Mouse (Mus musculus): ENCODE measurements around the gene Nme9.

DNA sequence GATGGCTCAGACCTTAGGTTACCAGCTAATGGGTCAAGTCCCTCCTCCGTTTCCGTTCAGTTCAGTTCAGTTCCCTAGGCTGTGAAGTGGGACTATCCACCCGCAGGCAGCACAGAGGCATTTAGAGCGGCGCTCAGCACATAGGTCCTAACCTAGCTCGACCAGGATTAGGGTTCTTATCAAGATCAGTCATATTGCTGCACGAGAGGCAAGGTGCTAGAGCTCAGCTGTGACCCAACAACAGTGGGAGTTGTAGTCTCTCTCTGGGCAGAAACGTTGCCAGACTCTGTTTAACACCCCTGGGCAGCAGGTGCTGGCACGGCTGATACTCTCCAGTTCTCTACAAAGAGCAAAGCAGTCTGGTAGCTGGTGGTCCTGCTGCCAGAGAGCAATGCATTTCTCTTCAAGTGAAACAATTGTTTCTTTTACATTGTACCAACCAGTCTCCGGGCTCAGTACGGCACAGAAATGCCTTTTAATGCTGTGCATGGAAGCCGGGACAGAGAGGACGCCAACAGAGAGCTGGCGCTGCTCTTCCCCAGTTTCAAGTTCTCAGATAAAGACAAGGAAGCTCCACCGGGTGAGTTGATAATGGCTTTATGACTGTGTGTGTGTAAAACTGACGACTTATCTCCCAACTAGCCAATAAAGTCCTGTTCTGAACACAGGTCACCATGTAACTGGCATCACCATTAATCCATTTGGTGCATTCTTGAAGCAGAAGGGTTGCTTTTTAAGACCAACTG lies 19.2 kb downstream of the Nme9 start:
- TF ChIP-seq POLR2A (IDR thresholded peaks at IDR 0.05; ENCODE audit: extremely low read depth, insufficient read depth, low read length) (no peak), CTCF (IDR thresholded peaks at IDR 0.05; ENCODE audit: low read depth, low read length) (no peak)
